Mouse (Mus musculus) G1E (cell line): Measurements from ENCODE around the gene Chchd5. TPM values are rescaled to one million over a fixed set of nuclear protein-coding genes. Genes with fewer than 3 reads are reported as not detected.

ENCODE experiments used
- ATAC-seq: 2 replicates; pipeline ENCODE4 v1.8.0; 2016; ENCODE audit warnings: mild to moderate bottlenecking; ENCODE audit not compliant: insufficient number of reproducible peaks, poor library complexity, low FRiP score, severe bottlenecking; ENCODE audit errors: extremely low read depth
- DNase-seq: peaks from one replicate; pipeline ENCODE4 v3.0.0; 2012; ENCODE audit warnings: low spot score
- H3K27me3 ChIP-seq: 2 replicates; pipeline ENCODE4 v1.6.1; 2012; ENCODE audit warnings: mild to moderate bottlenecking, low read length, inconsistent platforms; ENCODE audit not compliant: insufficient read depth
- H3K36me3 ChIP-seq: replicated peaks from 2 replicates; pipeline ENCODE3; 2012; ENCODE audit warnings: mild to moderate bottlenecking, inconsistent platforms
- H3K4me1 ChIP-seq: 2 replicates; pipeline ENCODE4 v1.6.1; 2012; ENCODE audit warnings: low read depth, low read length, inconsistent platforms, mixed read lengths; ENCODE audit not compliant: insufficient read depth
- H3K4me3 ChIP-seq: 2 replicates; pipeline ENCODE4 v1.5.1; 2012; ENCODE audit warnings: low read depth, mild to moderate bottlenecking, inconsistent platforms, low read length, moderate library complexity, mixed read lengths
- H3K9me3 ChIP-seq: replicated peaks from 2 replicates; pipeline ENCODE4 v1.6.1; 2012; ENCODE audit warnings: inconsistent platforms
- CTCF ChIP-seq: IDR thresholded peaks from 2 replicates; pipeline ENCODE4 v1.5.1; 2012; ENCODE audit warnings: low read depth, low read length, inconsistent platforms, mixed read lengths
- GATA1 ChIP-seq: IDR thresholded peaks from 2 replicates; pipeline ENCODE4 v1.6.1; 2012; ENCODE audit warnings: borderline replicate concordance, low read length, inconsistent platforms, mixed read lengths
- GATA2 ChIP-seq: IDR thresholded peaks from 2 replicates; pipeline ENCODE4 v1.6.1; 2012; ENCODE audit warnings: low read depth, low read length, inconsistent platforms, borderline replicate concordance
- POLR2AphosphoS5 ChIP-seq: IDR thresholded peaks from 2 replicates; pipeline ENCODE4 v1.6.1; 2012; ENCODE audit warnings: low read depth, low read length, inconsistent platforms; ENCODE audit not compliant: insufficient replicate concordance
- TAL1 ChIP-seq: conservative IDR thresholded peaks from 2 replicates; pipeline ENCODE4 v1.6.1; 2012; ENCODE audit warnings: low read depth, low read length, inconsistent platforms, mixed read lengths
- polyA plus RNA-seq: library from polyadenylated mRNA; stranded (reverse); fragments of >175 nt; gene quantifications from 2 replicates; pipeline ENCODE4 v1.2.3, GENCODE M21; 2012
- total RNA-seq, 2 experiments: library from RNA; stranded (forward) in 1 of 2; stranded (reverse) in 1 of 2; fragments of 200-1000 nt in 1 of 2; fragments of >200 nt in 1 of 2; fragmentation: Nextera tagmentation in 1 of 2; gene quantifications; 2 replicates each; pipeline ENCODE4 v1.2.3; 2014 to 2017

Gene Chchd5
- total and polyA plus RNA-seq, 3 experiments, result 33.9 to 65.3 (median 63.3) TPM

DNA sequence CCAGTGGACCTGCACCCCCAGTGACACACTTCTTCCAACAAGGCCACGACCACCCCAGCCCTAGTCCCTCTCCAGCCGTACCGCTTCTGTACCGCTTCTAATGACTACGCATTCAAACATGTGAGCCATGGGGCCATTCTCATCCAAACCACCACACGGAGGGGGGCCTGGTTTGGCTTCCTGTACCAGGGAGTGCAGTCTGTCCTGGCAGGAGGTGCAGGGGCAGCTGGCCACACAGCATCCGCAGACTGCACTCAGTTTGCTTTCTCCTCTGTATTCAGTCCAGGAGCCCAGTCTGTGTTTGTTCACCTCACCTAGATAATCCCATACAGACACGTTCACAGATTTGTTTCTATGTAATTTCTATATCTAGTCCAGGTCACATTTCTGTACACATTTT lies 7.5 kb upstream of the Chchd5 start:
- ATAC-seq (no peak), DNase-seq (no peak)
- H3K9me3 ChIP-seq, result no peaks in the 10 kb centered on the region
- no peak overlapping the region for H3K4me3 ChIP-seq
- no peaks in the 10 kb centered on the region for H3K27me3 ChIP-seq
- no peak for TF ChIP-seq TAL1
- no peak for TF ChIP-seq GATA1
- no peak for TF ChIP-seq CTCF
- no peak for TF ChIP-seq POLR2AphosphoS5
- no peak for TF ChIP-seq GATA2
- peaks cover 12% of the 10 kb centered on the region for H3K4me1 ChIP-seq
- H3K36me3 ChIP-seq, result peaks cover 99% of the 10 kb centered on the region

GRCm38 (mm10) chr2:129129987-129130545 lies 566 bp downstream of the Chchd5 start:
- no peak for DNase-seq
- TF ChIP-seq TAL1, result no peak
- no peak for TF ChIP-seq CTCF
- TF ChIP-seq GATA1, result no peak
- Histone ChIP-seq H3K36me3 (peaks cover 73% of the 10 kb centered on the region), H3K4me3 (peak overlapping the region; percentile 74), H3K4me1 (peaks cover 40% of the 10 kb centered on the region), H3K9me3 (no peaks in the 10 kb centered on the region), H3K27me3 (no peaks in the 10 kb centered on the region)
- ATAC-seq, result no peak

DNA sequence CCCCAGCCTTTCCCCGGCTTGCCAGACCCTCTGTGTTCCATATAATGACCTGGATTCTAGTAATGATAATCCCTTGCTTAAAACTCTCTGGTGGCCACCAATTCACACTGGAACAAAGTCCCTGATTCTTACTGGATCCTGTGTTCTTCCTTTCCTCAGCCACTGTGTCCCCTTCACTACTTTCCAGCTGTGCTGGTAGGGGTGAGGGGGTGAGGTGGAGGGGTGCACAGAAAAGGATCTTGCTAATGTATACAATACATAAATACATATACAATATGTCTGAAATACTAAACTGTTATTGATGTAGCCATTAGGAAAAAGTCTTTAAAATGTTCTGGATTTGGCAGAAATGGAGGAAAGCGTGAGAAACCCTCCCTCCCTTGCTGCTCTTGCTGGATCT lies 1.3 kb downstream of the Chchd5 start:
- DNase-seq, result no peak
- no peak for ATAC-seq

DNA sequence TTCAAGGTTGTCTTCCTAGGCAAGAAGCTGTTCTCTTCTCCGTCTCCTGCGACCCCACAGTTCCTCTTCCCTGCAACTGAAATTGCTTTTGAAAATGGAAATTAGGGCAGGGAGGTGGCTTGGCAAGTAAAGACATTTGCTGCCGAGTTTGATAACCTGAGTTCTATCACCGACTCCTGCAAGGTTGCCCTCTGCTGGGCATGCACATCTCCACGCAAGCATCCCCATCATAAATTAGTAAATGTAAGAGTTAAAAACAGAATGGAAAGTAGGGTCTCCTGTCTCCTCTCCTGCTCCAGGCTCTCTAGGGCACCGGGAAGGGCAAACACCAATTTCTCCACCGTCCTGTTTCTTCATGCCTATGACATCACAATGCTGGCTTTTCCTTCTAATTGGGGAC lies 2.7 kb downstream of the Chchd5 start:
- TF ChIP-seq TAL1 (no peak), GATA2 (no peak), POLR2AphosphoS5 (no peak), CTCF (no peak), GATA1 (no peak)
- DNase-seq, result no peak

More for the DNA sequence above, 1.3 kb downstream of the Chchd5 start:
- Histone ChIP-seq H3K9me3 (no peaks in the 10 kb centered on the region), H3K27me3 (no peaks in the 10 kb centered on the region), H3K36me3 (peaks cover 66% of the 10 kb centered on the region), H3K4me3 (peak overlapping the region; percentile 74), H3K4me1 (peaks cover 33% of the 10 kb centered on the region)
- TF ChIP-seq TAL1, result no peak
- no peak for TF ChIP-seq CTCF
- TF ChIP-seq POLR2AphosphoS5, result no peak
- no peak for TF ChIP-seq GATA2
- TF ChIP-seq GATA1, result no peak

GRCm38 (mm10) chr2:129133006-129133805 lies 3.7 kb downstream of the Chchd5 start:
- no peak for TF ChIP-seq CTCF
- no peak for TF ChIP-seq GATA1
- no peak for TF ChIP-seq GATA2
- no peak for TF ChIP-seq POLR2AphosphoS5
- no peak for TF ChIP-seq TAL1
- Histone ChIP-seq H3K4me1 (peaks cover 31% of the 10 kb centered on the region), H3K27me3 (no peaks in the 10 kb centered on the region), H3K4me3 (no peak overlapping the region), H3K36me3 (peaks cover 50% of the 10 kb centered on the region), H3K9me3 (no peaks in the 10 kb centered on the region)
- ATAC-seq (no peak), DNase-seq (no peak)

More for the DNA sequence above, 2.7 kb downstream of the Chchd5 start:
- Histone ChIP-seq H3K9me3 (no peaks in the 10 kb centered on the region), H3K36me3 (peaks cover 52% of the 10 kb centered on the region), H3K27me3 (no peaks in the 10 kb centered on the region), H3K4me1 (peaks cover 32% of the 10 kb centered on the region), H3K4me3 (no peak overlapping the region)
- ATAC-seq, result no peak

DNA sequence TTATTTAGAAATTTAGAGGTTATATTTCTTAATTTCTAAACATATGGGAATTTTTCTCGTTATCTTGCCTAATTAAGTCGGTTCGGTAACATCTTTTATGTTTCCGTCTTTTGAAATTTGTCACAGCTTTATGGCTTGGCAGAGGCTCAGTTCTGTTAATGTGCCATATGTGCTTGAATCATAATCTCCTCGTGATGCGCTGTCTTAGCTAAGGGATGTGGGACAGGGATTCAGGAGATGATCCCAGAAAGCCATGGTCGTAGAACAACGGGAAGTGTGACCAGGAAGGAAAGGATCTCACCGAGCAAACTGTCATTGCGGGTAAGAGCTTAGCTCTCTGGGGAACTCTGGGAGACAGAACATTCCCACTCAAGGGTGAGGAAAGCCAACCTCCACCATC lies 10.4 kb downstream of the Chchd5 start:
- Histone ChIP-seq H3K4me1 (no peaks in the 10 kb centered on the region), H3K27me3 (peaks cover 15% of the 10 kb centered on the region), H3K4me3 (no peak overlapping the region), H3K9me3 (no peaks in the 10 kb centered on the region), H3K36me3 (peaks cover 8% of the 10 kb centered on the region)
- no peak for DNase-seq
- no peak for ATAC-seq
- TF ChIP-seq TAL1 (no peak), POLR2AphosphoS5 (no peak), CTCF (no peak), GATA1 (no peak), GATA2 (no peak)
